Mouse (Mus musculus) splenic B cell, adult 2 months (primary cell): ENCODE data around the gene Gm7954.
"Not testable (repeated sequence)": the region's sequence is repeated elsewhere in the genome, so short reads cannot be mapped to it uniquely, and the experiment has no call there.

Experiments used
- DNase-seq: peaks from one replicate; pipeline ENCODE4 v3.0.0-alpha.2; 2011; ENCODE audit warnings: low read depth, low spot score
- H3K27me3 ChIP-seq: 2 replicates; pipeline ENCODE4 v1.6.1; 2012; ENCODE audit warnings: mild to moderate bottlenecking, low read length, moderate library complexity, mixed read lengths; ENCODE audit not compliant: control insufficient read depth, poor library complexity, insufficient read depth, severe bottlenecking
- H3K36me3 ChIP-seq: 2 replicates; pipeline ENCODE4 v1.6.1; 2012; ENCODE audit warnings: mild to moderate bottlenecking, low read length, moderate library complexity, mixed read lengths; ENCODE audit not compliant: control insufficient read depth, poor library complexity, insufficient read depth, severe bottlenecking

Gm7954 gene

DNA sequence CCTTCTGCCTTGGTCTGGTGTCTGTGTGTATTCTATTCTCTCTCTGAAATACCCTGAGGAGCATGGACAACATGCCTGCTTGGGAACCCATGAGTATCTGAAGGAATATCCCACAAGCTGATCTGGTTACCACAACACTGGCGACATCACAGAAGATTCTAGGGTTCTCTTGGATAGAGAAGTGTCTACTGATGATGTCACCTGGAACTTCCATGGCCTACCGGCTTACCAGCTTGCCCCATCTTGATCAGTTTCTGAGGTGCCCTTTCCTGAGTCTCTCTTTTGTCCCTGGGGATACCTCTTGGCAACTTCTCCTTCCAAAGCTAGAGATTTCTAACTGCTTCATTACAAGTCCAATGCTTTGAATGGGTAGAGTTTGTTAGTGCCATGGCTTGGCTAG, at the start of gene Gm7954:
Gene Gm7954, minus strand, starts transcription at position 101 of the 400 bp plus-strand sequence.
- H3K27me3 ChIP-seq, DNase-seq, H3K36me3 ChIP-seq: not testable (repeated sequence)

GRCm38 (mm10) chr14:41489385-41489784, 36.1 kb upstream of the Gm7954 start, which contains the start of gene Gm3486:
Gene Gm3486, minus strand, starts transcription at chr14:41489485.
- not testable (repeated sequence) for H3K36me3 ChIP-seq, H3K27me3 ChIP-seq, DNase-seq

DNA sequence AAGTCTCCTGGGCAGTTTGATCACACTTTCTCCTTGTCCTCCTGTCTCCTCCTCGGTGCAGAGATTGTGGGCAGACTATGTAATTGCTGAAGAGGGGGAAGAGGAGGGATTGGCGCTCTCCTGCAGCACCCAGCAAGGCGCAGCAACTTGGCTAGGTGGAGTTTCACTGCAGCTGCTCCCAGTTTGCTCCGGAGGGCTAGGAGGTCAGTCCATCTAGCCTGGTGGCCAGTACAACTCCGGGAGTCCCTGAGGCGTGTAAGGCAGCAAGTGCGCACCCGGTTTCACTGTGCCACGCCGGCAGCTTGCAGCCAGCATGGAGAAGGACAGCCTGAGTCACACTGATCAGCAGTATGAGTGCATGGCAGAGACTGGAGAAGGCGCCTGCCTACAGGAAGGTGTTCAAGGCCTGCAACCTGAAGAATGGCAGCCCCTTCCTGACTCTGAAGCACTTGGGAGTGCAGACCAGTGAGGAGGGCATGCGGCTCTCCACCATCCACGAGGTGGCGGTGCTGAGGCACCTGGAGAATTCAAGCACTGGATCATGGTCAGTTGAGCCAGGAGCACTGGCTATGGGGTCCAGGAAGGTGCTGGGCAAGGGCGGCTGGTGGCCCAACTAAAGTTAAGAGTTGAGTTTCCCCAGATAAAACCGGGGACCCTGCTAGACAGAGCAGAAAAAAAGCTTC, 27.8 kb downstream of the Gm7954 start:
- not testable (repeated sequence) for DNase-seq, H3K36me3 ChIP-seq, H3K27me3 ChIP-seq

DNA sequence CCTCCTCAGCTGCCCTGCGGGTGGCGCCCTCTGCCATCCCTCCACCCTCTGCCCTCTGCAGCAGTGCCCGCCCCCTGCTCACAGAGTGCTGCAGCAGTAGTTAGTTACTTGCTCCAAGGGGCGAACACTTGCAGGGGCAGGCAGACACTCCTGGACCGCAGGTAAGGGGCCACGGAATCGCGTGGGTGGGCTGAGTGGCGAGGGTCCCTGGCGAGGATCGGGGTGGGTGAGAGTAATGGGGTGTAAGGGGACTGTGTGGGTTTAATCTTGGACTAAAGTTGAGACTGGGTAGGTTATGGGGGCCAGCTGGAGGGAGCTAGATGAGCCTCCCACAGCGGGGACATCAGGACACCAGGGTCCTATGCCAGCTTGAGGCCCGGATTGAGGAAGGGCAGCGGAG, 28.6 kb downstream of the Gm7954 start:
- H3K36me3 ChIP-seq, DNase-seq, H3K27me3 ChIP-seq: not testable (repeated sequence)

GRCm38 (mm10) chr14:41408181-41408580, 45.1 kb downstream of the Gm7954 start, which contains the start of gene Gm6482:
Gene Gm6482, minus strand, starts transcription at chr14:41408281.
- not testable (repeated sequence) for H3K36me3 ChIP-seq, DNase-seq, H3K27me3 ChIP-seq
